Mouse (Mus musculus) left cerebral cortex, postnatal 25 days (tissue): ENCODE data around the gene Rhot2. TPM values are rescaled to one million over a fixed set of nuclear protein-coding genes. Genes with fewer than 3 reads are reported as not detected.

Experiments used
- DNase-seq, 2 experiments: peaks; one replicate each; pipeline ENCODE4 v3.0.0; 2022; ENCODE audit warnings: low spot score in 2 of 2, mixed read lengths in 1 of 2
- intact Hi-C: fragments of 180-260 bp; cut with DNase I; formaldehyde crosslinking; loops from one replicate; pipeline ENCODE4 v1.15.1; 2025
- total RNA-seq, 2 experiments: library from RNA; stranded (reverse); gene quantifications; 2 replicates each; pipeline ENCODE4 v1.2.3; 2021

Rhot2 gene
- 10 to 100 TPM; 76.9 to 84.4 TPM for total RNA-seq

- intact Hi-C loops: no loop called here
- peak; percentile 94 to 97 for DNase-seq
Observed at GRCm38 (mm10) chr17:25844396-25844901, at the start of gene Rhot2. Gene Rhot2 (minus strand): TSS chr17:25844851.

GRCm38 (mm10) chr17:25893975-25894617 is 49.4 kb upstream of the Rhot2 start:
- intact Hi-C loops: loop anchor here (1.0 to 10.0 kb wide), 3 partner anchors 88 to 201 kb away; partner anchors contain the start of genes Decr2 and Nme4
- DNase-seq: peak; percentile 67 to 70

- peak; percentile 23 to 77 for DNase-seq
- intact Hi-C loops: no loop called here
Observed at GRCm38 (mm10) chr17:25888837-25889236, 44.2 kb upstream of the Rhot2 start.

- intact Hi-C loops: no loop called here
- no peak for DNase-seq
Observed at GRCm38 (mm10) chr17:25887467-25887866, 42.8 kb upstream of the Rhot2 start.

- no peak for DNase-seq
- intact Hi-C loops: no loop called here
Observed at GRCm38 (mm10) chr17:25886806-25887205, 42.2 kb upstream of the Rhot2 start.

GRCm38 (mm10) chr17:25885636-25886035 is 41.0 kb upstream of the Rhot2 start:
- intact Hi-C loops: no loop called here
- DNase-seq: peak; percentile 29 to 64

- intact Hi-C loops: no loop called here
- no peak for DNase-seq
Observed at GRCm38 (mm10) chr17:25883824-25884223, 39.2 kb upstream of the Rhot2 start.

- intact Hi-C loops: no loop called here
- no peak for DNase-seq
Observed at GRCm38 (mm10) chr17:25883268-25883667, 38.6 kb upstream of the Rhot2 start.

- intact Hi-C loops: no loop called here
- no peak for DNase-seq
Observed at GRCm38 (mm10) chr17:25882306-25882705, 37.7 kb upstream of the Rhot2 start.

- DNase-seq: no peak
- intact Hi-C loops: no loop called here
Observed at GRCm38 (mm10) chr17:25881691-25882090, 37.0 kb upstream of the Rhot2 start.

GRCm38 (mm10) chr17:25880913-25881641 is 36.4 kb upstream of the Rhot2 start:
- intact Hi-C loops: no loop called here

GRCm38 (mm10) chr17:25880196-25880910 is 35.7 kb upstream of the Rhot2 start, which contains the start of gene Wfikkn1:
Gene Wfikkn1 (minus strand): TSS chr17:25880858.
- intact Hi-C loops: no loop called here
- no peak for DNase-seq

More at GRCm38 (mm10) chr17:25880913-25881641, 36.4 kb upstream of the Rhot2 start:
- no peak for DNase-seq

- DNase-seq: no peak
- intact Hi-C loops: no loop called here
Observed at GRCm38 (mm10) chr17:25879750-25880149, 35.1 kb upstream of the Rhot2 start.

- DNase-seq: peak in 1 of 2 experiments; percentile 50
- intact Hi-C loops: no loop called here
Observed at GRCm38 (mm10) chr17:25879261-25879660, 34.6 kb upstream of the Rhot2 start.

- no peak for DNase-seq
- intact Hi-C loops: no loop called here
Observed at GRCm38 (mm10) chr17:25878611-25879180, 34.0 kb upstream of the Rhot2 start.

GRCm38 (mm10) chr17:25877741-25878610 is 33.3 kb upstream of the Rhot2 start:
- DNase-seq: no peak
- intact Hi-C loops: no loop called here

- intact Hi-C loops: no loop called here
Observed at GRCm38 (mm10) chr17:25877025-25877424, 32.4 kb upstream of the Rhot2 start.

GRCm38 (mm10) chr17:25876347-25876915 is 31.8 kb upstream of the Rhot2 start:
- intact Hi-C loops: no loop called here
- no peak for DNase-seq

More at GRCm38 (mm10) chr17:25877025-25877424, 32.4 kb upstream of the Rhot2 start:
- no peak for DNase-seq
